Mouse (Mus musculus): ENCODE results near the gene Xndc1.
"Not testable (repeated sequence)": the region's sequence is repeated elsewhere in the genome, so short reads cannot be mapped to it uniquely, and the experiment has no call there.

Xndc1 gene

GRCm38 (mm10) chr7:102065046-102065891 lies at the start of gene Xndc1, which contains the start of the genes Rnf121 and Xntrpc:
Gene Xndc1 (plus strand): TSS chr7:102065511.
Gene Rnf121 (minus strand): TSS chr7:102065469.
Gene Xntrpc (plus strand): TSS chr7:102065713.
- DNase-seq = peak; percentile 94 to 96

- no peak for DNase-seq
Measured at GRCm38 (mm10) chr7:102016936-102017335, 48.4 kb upstream of the Xndc1 start.

GRCm38 (mm10) chr7:102017452-102017851 lies 47.9 kb upstream of the Xndc1 start:
- DNase-seq = no peak

- peak; percentile 29 to 44 for DNase-seq
Measured at GRCm38 (mm10) chr7:102018034-102018433, 47.3 kb upstream of the Xndc1 start.

- DNase-seq = no peak
Measured at GRCm38 (mm10) chr7:102018590-102018989, 46.7 kb upstream of the Xndc1 start, which contains the start of gene Il18bp. Gene Il18bp (minus strand): TSS chr7:102018690.

GRCm38 (mm10) chr7:102019362-102019761 lies 45.9 kb upstream of the Xndc1 start:
- no peak for DNase-seq

- not testable (repeated sequence) for DNase-seq
Measured at GRCm38 (mm10) chr7:102020934-102021333, 44.4 kb upstream of the Xndc1 start.

- no peak for DNase-seq
Measured at GRCm38 (mm10) chr7:102023821-102024220, 41.5 kb upstream of the Xndc1 start.

GRCm38 (mm10) chr7:102025187-102026119 lies 39.9 kb upstream of the Xndc1 start:
- no peak for DNase-seq

- peak; percentile 47 to 50 for DNase-seq
Measured at GRCm38 (mm10) chr7:102034904-102035303, 30.4 kb upstream of the Xndc1 start.

GRCm38 (mm10) chr7:102035534-102035933 lies 29.8 kb upstream of the Xndc1 start:
- no peak for DNase-seq

- no peak for DNase-seq
Measured at GRCm38 (mm10) chr7:102037318-102037717, 28.0 kb upstream of the Xndc1 start.

- no peak for DNase-seq
Measured at GRCm38 (mm10) chr7:102042314-102042713, 23.0 kb upstream of the Xndc1 start.

GRCm38 (mm10) chr7:102048524-102048923 lies 16.8 kb upstream of the Xndc1 start:
- DNase-seq = not testable (repeated sequence)

- DNase-seq = no peak
Measured at GRCm38 (mm10) chr7:102061353-102061752, 4.0 kb upstream of the Xndc1 start.

GRCm38 (mm10) chr7:102062203-102062602 lies 3.1 kb upstream of the Xndc1 start:
- no peak for DNase-seq

- no peak for DNase-seq
Measured at GRCm38 (mm10) chr7:102063891-102064290, 1.4 kb upstream of the Xndc1 start.

GRCm38 (mm10) chr7:102064655-102065045 lies 661 bp upstream of the Xndc1 start:
- no peak for DNase-seq

GRCm38 (mm10) chr7:102066363-102066762 lies 1.1 kb downstream of the Xndc1 start:
- DNase-seq = no peak

GRCm38 (mm10) chr7:102076714-102077296 lies 11.5 kb downstream of the Xndc1 start:
- DNase-seq = peak; percentile 34 to 37

- peak; percentile 54 to 61 for DNase-seq
Measured at GRCm38 (mm10) chr7:102078517-102078916, 13.2 kb downstream of the Xndc1 start.

- no peak for DNase-seq
Measured at GRCm38 (mm10) chr7:102080311-102080710, 15.0 kb downstream of the Xndc1 start.

GRCm38 (mm10) chr7:102081784-102082183 lies 16.5 kb downstream of the Xndc1 start:
- DNase-seq = no peak

All from cerebellum, postnatal 10 days (tissue).